Mouse (Mus musculus): ENCODE measurements around the gene Pigp. TPM values are rescaled to one million over a fixed set of nuclear protein-coding genes. Genes with fewer than 3 reads are reported as not detected.

Gene Pigp
- polyA plus RNA-seq, 1 experiment from 2014 or later, result 134 TPM

GRCm38 (mm10) chr16:94402185-94402584 is 30.5 kb upstream of the Pigp start:
- DNase-seq (ENCODE audit: low spot score) (peak; percentile 21), ATAC-seq (0 out of 2 replicates have a peak, but pooled peaks have one; percentile 32)
- no peaks in the 10 kb centered on the region for H3K4me1 ChIP-seq (ENCODE audit: insufficient read depth, low read depth, low read length)
- TF ChIP-seq EP300 (IDR thresholded peaks at IDR 0.05), result no peak
- peak; percentile 29; the same call in 1 of the 2 replicates for TF ChIP-seq CTCF (IDR thresholded peaks at IDR 0.05)
- H3K27ac ChIP-seq (ENCODE audit: low read length), result no peak overlapping the region
- no peaks in the 10 kb centered on the region for H3K9me3 ChIP-seq (ENCODE audit: low read length)
- H3K27me3 ChIP-seq (replicated peaks; ENCODE audit: insufficient read depth, low read length), result no peaks in the 10 kb centered on the region
- H3K9ac ChIP-seq (replicated peaks; ENCODE audit: low read depth), result no peak overlapping the region
- H3K4me2 ChIP-seq (replicated peaks; ENCODE audit: low read depth, low read length), result no peak overlapping the region
- no peak overlapping the region for H3K4me3 ChIP-seq (ENCODE audit: low read depth, low read length)
- 72% methylated on average over 4 of the region's 4 CpGs for WGBS
- H3K36me3 ChIP-seq (ENCODE audit: insufficient read depth, low read length), result 0 out of 2 replicates have a peak, but pooled peaks cover 7% of the 10 kb centered on the region

- no peak overlapping the region for H3K27ac ChIP-seq (ENCODE audit: low read length)
- 0 out of 2 replicates have a peak, but pooled peaks cover 7% of the 10 kb centered on the region for H3K36me3 ChIP-seq (ENCODE audit: insufficient read depth, low read length)
- WGBS, result 35% methylated on average over 2 of the region's 2 CpGs
- DNase-seq (ENCODE audit: low spot score) (no peak), ATAC-seq (no peak)
- no peaks in the 10 kb centered on the region for H3K9me3 ChIP-seq (ENCODE audit: low read length)
- H3K4me3 ChIP-seq (ENCODE audit: low read depth, low read length), result no peak overlapping the region
- no peak for TF ChIP-seq CTCF (IDR thresholded peaks at IDR 0.05)
- no peak for TF ChIP-seq EP300 (IDR thresholded peaks at IDR 0.05)
- no peak overlapping the region for H3K4me2 ChIP-seq (replicated peaks; ENCODE audit: low read depth, low read length)
- H3K9ac ChIP-seq (replicated peaks; ENCODE audit: low read depth), result no peak overlapping the region
- H3K27me3 ChIP-seq (replicated peaks; ENCODE audit: insufficient read depth, low read length), result no peaks in the 10 kb centered on the region
- H3K4me1 ChIP-seq (ENCODE audit: insufficient read depth, low read depth, low read length), result no peaks in the 10 kb centered on the region
Observed at GRCm38 (mm10) chr16:94401636-94402035, 30.0 kb upstream of the Pigp start.

- no peak overlapping the region for H3K9ac ChIP-seq (replicated peaks; ENCODE audit: low read depth)
- no peaks in the 10 kb centered on the region for H3K4me1 ChIP-seq (ENCODE audit: insufficient read depth, low read depth, low read length)
- 91% methylated on average over 2 of the region's 2 CpGs for WGBS
- no peak overlapping the region for H3K27ac ChIP-seq (ENCODE audit: low read length)
- no peak overlapping the region for H3K4me3 ChIP-seq (ENCODE audit: low read depth, low read length)
- TF ChIP-seq EP300 (IDR thresholded peaks at IDR 0.05) (no peak), CTCF (IDR thresholded peaks at IDR 0.05) (no peak)
- peaks cover 5% of the 10 kb centered on the region; the same call in 1 of the 2 replicates for H3K36me3 ChIP-seq (ENCODE audit: insufficient read depth, low read length)
- no peak overlapping the region for H3K4me2 ChIP-seq (replicated peaks; ENCODE audit: low read depth, low read length)
- no peaks in the 10 kb centered on the region for H3K27me3 ChIP-seq (replicated peaks; ENCODE audit: insufficient read depth, low read length)
- H3K9me3 ChIP-seq (ENCODE audit: low read length), result no peaks in the 10 kb centered on the region
- ATAC-seq (no peak), DNase-seq (ENCODE audit: low spot score) (no peak)
Observed at GRCm38 (mm10) chr16:94399141-94399540, 27.5 kb upstream of the Pigp start.

- H3K27ac ChIP-seq (ENCODE audit: low read length), result no peak overlapping the region
- TF ChIP-seq EP300 (IDR thresholded peaks at IDR 0.05), result no peak
- no peak for TF ChIP-seq CTCF (IDR thresholded peaks at IDR 0.05)
- no peak overlapping the region for H3K4me3 ChIP-seq (ENCODE audit: low read depth, low read length)
- H3K36me3 ChIP-seq (ENCODE audit: insufficient read depth, low read length), result no peaks in the 10 kb centered on the region; the same call in 1 of the 2 replicates
- H3K9ac ChIP-seq (replicated peaks; ENCODE audit: low read depth), result no peak overlapping the region
- peak; percentile 12 for DNase-seq (ENCODE audit: low spot score)
- WGBS, result 53% methylated on average over 7 of the region's 7 CpGs
- no peak for ATAC-seq
- H3K9me3 ChIP-seq (ENCODE audit: low read length), result no peaks in the 10 kb centered on the region
- no peaks in the 10 kb centered on the region for H3K4me1 ChIP-seq (ENCODE audit: insufficient read depth, low read depth, low read length)
- H3K4me2 ChIP-seq (replicated peaks; ENCODE audit: low read depth, low read length), result no peak overlapping the region
- no peaks in the 10 kb centered on the region for H3K27me3 ChIP-seq (replicated peaks; ENCODE audit: insufficient read depth, low read length)
Observed at GRCm38 (mm10) chr16:94396641-94397040, 25.0 kb upstream of the Pigp start.

GRCm38 (mm10) chr16:94395051-94395450 is 23.4 kb upstream of the Pigp start:
- WGBS, result 71% methylated on average over 3 of the region's 3 CpGs
- Histone ChIP-seq H3K36me3 (ENCODE audit: insufficient read depth, low read length) (no peaks in the 10 kb centered on the region; the same call in 1 of the 2 replicates), H3K9ac (replicated peaks; ENCODE audit: low read depth) (no peak overlapping the region), H3K4me1 (ENCODE audit: insufficient read depth, low read depth, low read length) (no peaks in the 10 kb centered on the region), H3K9me3 (ENCODE audit: low read length) (no peaks in the 10 kb centered on the region), H3K4me2 (replicated peaks; ENCODE audit: low read depth, low read length) (no peak overlapping the region), H3K27me3 (replicated peaks; ENCODE audit: insufficient read depth, low read length) (no peaks in the 10 kb centered on the region), H3K27ac (ENCODE audit: low read length) (no peak overlapping the region), H3K4me3 (ENCODE audit: low read depth, low read length) (no peak overlapping the region)
- TF ChIP-seq CTCF (IDR thresholded peaks at IDR 0.05) (no peak), EP300 (IDR thresholded peaks at IDR 0.05) (no peak)
- no peak for ATAC-seq
- no peak for DNase-seq (ENCODE audit: low spot score)

GRCm38 (mm10) chr16:94392299-94392698 is 20.7 kb upstream of the Pigp start:
- Histone ChIP-seq H3K27me3 (replicated peaks; ENCODE audit: insufficient read depth, low read length) (no peaks in the 10 kb centered on the region), H3K9me3 (ENCODE audit: low read length) (no peaks in the 10 kb centered on the region), H3K4me2 (replicated peaks; ENCODE audit: low read depth, low read length) (no peak overlapping the region), H3K36me3 (ENCODE audit: insufficient read depth, low read length) (no peaks in the 10 kb centered on the region; the same call in 1 of the 2 replicates), H3K4me1 (ENCODE audit: insufficient read depth, low read depth, low read length) (no peaks in the 10 kb centered on the region), H3K4me3 (ENCODE audit: low read depth, low read length) (no peak overlapping the region), H3K27ac (ENCODE audit: low read length) (no peak overlapping the region), H3K9ac (replicated peaks; ENCODE audit: low read depth) (no peak overlapping the region)
- no peak for ATAC-seq
- WGBS, result 65% methylated on average over 4 of the region's 4 CpGs
- DNase-seq (ENCODE audit: low spot score), result no peak
- TF ChIP-seq EP300 (IDR thresholded peaks at IDR 0.05) (no peak), CTCF (IDR thresholded peaks at IDR 0.05) (no peak)

GRCm38 (mm10) chr16:94387690-94388089 is 16.0 kb upstream of the Pigp start:
- Histone ChIP-seq H3K27ac (ENCODE audit: low read length) (no peak overlapping the region), H3K9ac (replicated peaks; ENCODE audit: low read depth) (no peak overlapping the region), H3K4me1 (ENCODE audit: insufficient read depth, low read depth, low read length) (no peaks in the 10 kb centered on the region), H3K27me3 (replicated peaks; ENCODE audit: insufficient read depth, low read length) (no peaks in the 10 kb centered on the region), H3K9me3 (ENCODE audit: low read length) (no peaks in the 10 kb centered on the region), H3K36me3 (ENCODE audit: insufficient read depth, low read length) (no peaks in the 10 kb centered on the region), H3K4me2 (replicated peaks; ENCODE audit: low read depth, low read length) (no peak overlapping the region), H3K4me3 (ENCODE audit: low read depth, low read length) (no peak overlapping the region)
- DNase-seq (ENCODE audit: low spot score) (no peak), ATAC-seq (no peak)
- WGBS, result 88% methylated on average over 7 of the region's 7 CpGs
- no peak for TF ChIP-seq EP300 (IDR thresholded peaks at IDR 0.05)
- TF ChIP-seq CTCF (IDR thresholded peaks at IDR 0.05), result no peak
